Mouse (Mus musculus): ENCODE data around the gene Spata18. TPM values are rescaled to one million over a fixed set of nuclear protein-coding genes. Genes with fewer than 3 reads are reported as not detected.

Gene Spata18
- polyA plus RNA-seq (2016; fragmentation: Nextera tagmentation; extraction: Ambion mirVana): 0.13 and 0.17 TPM in 2 replicates

DNA sequence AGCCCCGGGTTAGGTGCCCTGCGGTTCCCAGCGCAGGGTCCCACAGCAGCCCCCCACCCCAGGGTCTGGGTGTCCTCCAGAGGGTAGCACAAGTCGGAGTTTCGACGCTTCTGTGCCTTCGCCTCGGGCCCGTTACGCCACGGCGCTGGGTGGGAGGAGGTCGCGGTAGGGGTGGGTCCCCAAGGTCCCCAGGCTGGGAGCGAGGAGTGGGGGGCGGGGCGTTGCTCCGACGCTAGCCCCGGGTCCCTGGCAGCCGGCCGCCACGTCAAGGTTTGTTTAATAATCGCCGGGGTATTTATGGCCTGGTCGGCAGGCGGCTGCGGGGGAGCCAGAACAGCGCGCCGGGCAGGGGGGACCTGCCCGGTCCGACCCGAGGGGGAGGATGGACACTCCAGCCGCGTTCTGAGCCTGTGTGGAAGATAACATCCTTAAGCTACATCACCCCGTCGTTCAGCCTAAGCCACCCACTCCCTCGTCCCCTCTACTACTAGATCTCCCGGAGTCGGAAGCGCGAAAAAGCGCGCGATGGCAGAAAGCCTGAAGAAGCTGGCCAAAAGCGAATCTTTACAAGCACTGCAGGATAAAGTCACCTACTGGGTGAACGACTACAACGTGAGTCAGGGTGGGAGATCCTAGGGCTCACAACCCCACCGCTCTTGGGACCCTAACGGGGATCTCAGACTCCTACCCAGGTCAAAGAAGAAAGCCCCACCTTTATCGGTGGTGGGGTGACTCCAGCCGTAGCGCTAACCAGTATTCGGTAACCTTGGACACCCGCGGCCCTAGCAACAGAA is at the start of gene Spata18:
Spata18 (plus strand) TSS at position 319 of the 794 bp plus-strand sequence.
- under 1% methylated on average over 57 of the region's 57 CpGs for WGBS
- Histone ChIP-seq H3K4me2 (peak within 1 kb of the TSS; percentile 98), H3K27ac (ENCODE audit: poor library complexity, severe bottlenecking) (no peak within 1 kb of the TSS), H3K27me3 (replicated peaks) (peaks cover 70% of the 10 kb centered on the region), H3K9me3 (replicated peaks) (no peaks in the 10 kb centered on the region), H3K9ac (peak within 1 kb of the TSS; percentile 62), H3K4me3 (peak within 1 kb of the TSS; percentile 52), H3K36me3 (no peaks in the 10 kb centered on the region), H3K4me1 (replicated peaks) (peaks cover 26% of the 10 kb centered on the region)
- ATAC-seq (ENCODE audit: insufficient number of reproducible peaks, low FRiP score): no peak

- no peak for ATAC-seq (ENCODE audit: insufficient number of reproducible peaks, low FRiP score)
- 73% methylated on average over 3 of the region's 3 CpGs for WGBS
- H3K27ac ChIP-seq (ENCODE audit: poor library complexity, severe bottlenecking): no peak overlapping the region
- H3K36me3 ChIP-seq: no peaks in the 10 kb centered on the region
- H3K4me3 ChIP-seq: no peak overlapping the region
- no peak overlapping the region for H3K9ac ChIP-seq
- H3K4me2 ChIP-seq: no peak overlapping the region
- peaks cover 9% of the 10 kb centered on the region for H3K9me3 ChIP-seq (replicated peaks)
- H3K4me1 ChIP-seq (replicated peaks): no peaks in the 10 kb centered on the region
- no peaks in the 10 kb centered on the region for H3K27me3 ChIP-seq (replicated peaks)
Observed at GRCm38 (mm10) chr5:73602865-73603264, 48.3 kb upstream of the Spata18 start.

- Histone ChIP-seq H3K27ac (ENCODE audit: poor library complexity, severe bottlenecking) (no peak overlapping the region), H3K4me2 (no peak overlapping the region), H3K9me3 (replicated peaks) (peaks cover 9% of the 10 kb centered on the region), H3K4me1 (replicated peaks) (no peaks in the 10 kb centered on the region), H3K9ac (no peak overlapping the region), H3K4me3 (no peak overlapping the region), H3K27me3 (replicated peaks) (no peaks in the 10 kb centered on the region), H3K36me3 (no peaks in the 10 kb centered on the region)
- whole genome bisulfite sequencing: 82% methylated on average over 6 of the region's 6 CpGs
- no peak for ATAC-seq (ENCODE audit: insufficient number of reproducible peaks, low FRiP score)
Observed at GRCm38 (mm10) chr5:73604542-73604941, 46.6 kb upstream of the Spata18 start.

- H3K4me2 ChIP-seq: no peak overlapping the region
- WGBS: 81% methylated on average over 6 of the region's 6 CpGs
- H3K9me3 ChIP-seq (replicated peaks): peaks cover 9% of the 10 kb centered on the region
- ATAC-seq (ENCODE audit: insufficient number of reproducible peaks, low FRiP score): no peak
- no peaks in the 10 kb centered on the region for H3K4me1 ChIP-seq (replicated peaks)
- H3K36me3 ChIP-seq: no peaks in the 10 kb centered on the region
- no peak overlapping the region for H3K9ac ChIP-seq
- H3K27me3 ChIP-seq (replicated peaks): no peaks in the 10 kb centered on the region
- H3K27ac ChIP-seq (ENCODE audit: poor library complexity, severe bottlenecking): no peak overlapping the region
- no peak overlapping the region for H3K4me3 ChIP-seq
Observed at GRCm38 (mm10) chr5:73604964-73605363, 46.2 kb upstream of the Spata18 start.

- Histone ChIP-seq H3K9ac (no peak overlapping the region), H3K4me3 (no peak overlapping the region), H3K36me3 (no peaks in the 10 kb centered on the region), H3K4me2 (no peak overlapping the region), H3K27ac (ENCODE audit: poor library complexity, severe bottlenecking) (no peak overlapping the region), H3K4me1 (replicated peaks) (no peaks in the 10 kb centered on the region), H3K9me3 (replicated peaks) (peaks cover 16% of the 10 kb centered on the region), H3K27me3 (replicated peaks) (no peaks in the 10 kb centered on the region)
- ATAC-seq (ENCODE audit: insufficient number of reproducible peaks, low FRiP score): no peak
- WGBS: 90% methylated on average over 4 of the region's 4 CpGs
Observed at GRCm38 (mm10) chr5:73611071-73611470, 40.1 kb upstream of the Spata18 start.

DNA sequence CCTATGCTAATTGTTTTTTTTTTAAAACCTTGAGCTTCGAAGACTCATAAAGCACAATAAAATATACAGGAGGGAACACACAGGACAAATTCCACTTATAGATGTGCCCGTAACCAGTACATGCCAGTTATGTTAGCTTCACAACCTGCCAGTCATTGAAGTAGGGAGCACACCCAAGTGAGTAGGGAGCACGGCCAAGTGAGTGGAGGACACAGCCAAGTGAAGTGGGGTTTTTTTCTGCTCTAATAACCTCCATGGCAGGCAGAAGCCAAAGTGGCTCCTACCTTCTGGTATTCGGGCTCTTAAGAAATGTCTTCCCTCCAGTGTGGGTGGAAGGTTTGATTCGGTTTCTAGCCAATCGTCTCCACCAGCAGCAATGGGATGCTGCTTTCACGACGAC is 37.9 kb upstream of the Spata18 start:
- 85% methylated on average over 8 of the region's 8 CpGs for whole genome bisulfite sequencing
- Histone ChIP-seq H3K27ac (ENCODE audit: poor library complexity, severe bottlenecking) (no peak overlapping the region), H3K9me3 (replicated peaks) (peaks cover 11% of the 10 kb centered on the region; the same call in 1 of the 2 replicates), H3K9ac (no peak overlapping the region), H3K36me3 (no peaks in the 10 kb centered on the region), H3K27me3 (replicated peaks) (no peaks in the 10 kb centered on the region), H3K4me2 (no peak overlapping the region), H3K4me1 (replicated peaks) (no peaks in the 10 kb centered on the region), H3K4me3 (no peak overlapping the region)
- no peak for ATAC-seq (ENCODE audit: insufficient number of reproducible peaks, low FRiP score)

DNA sequence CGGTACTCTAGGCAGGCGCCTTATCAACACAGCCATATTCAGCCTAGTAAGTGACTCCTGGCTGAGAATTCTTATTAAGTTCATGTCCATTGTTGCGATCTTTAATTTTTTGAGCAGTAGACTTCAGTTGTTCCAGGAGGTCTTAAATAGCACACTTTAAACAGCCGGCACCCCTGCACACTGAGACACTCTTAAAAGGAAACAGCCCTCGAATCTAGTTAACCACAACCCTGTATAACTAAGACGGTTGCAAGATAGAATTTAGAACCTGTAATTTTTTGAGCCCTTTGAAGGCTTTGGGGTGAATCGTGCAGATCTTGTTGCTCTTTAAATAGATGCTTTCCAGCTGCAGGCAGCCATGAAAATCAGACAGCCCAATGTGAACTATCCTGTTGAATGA is 36.0 kb upstream of the Spata18 start:
- WGBS: 72% methylated on average over 7 of the region's 7 CpGs
- H3K4me2 ChIP-seq: no peak overlapping the region

GRCm38 (mm10) chr5:73618969-73619368 is 32.2 kb upstream of the Spata18 start:
- H3K4me1 ChIP-seq (replicated peaks): no peaks in the 10 kb centered on the region
- no peak overlapping the region for H3K9ac ChIP-seq
- no peak for ATAC-seq (ENCODE audit: insufficient number of reproducible peaks, low FRiP score)
- no peak overlapping the region for H3K4me2 ChIP-seq
- H3K36me3 ChIP-seq: no peaks in the 10 kb centered on the region
- H3K9me3 ChIP-seq (replicated peaks): peaks cover 4% of the 10 kb centered on the region; the same call in 1 of the 2 replicates
- no peak overlapping the region for H3K4me3 ChIP-seq
- H3K27ac ChIP-seq (ENCODE audit: poor library complexity, severe bottlenecking): no peak overlapping the region
- 77% methylated on average over 1 of the region's 1 CpGs for WGBS
- no peaks in the 10 kb centered on the region for H3K27me3 ChIP-seq (replicated peaks)

More for the DNA sequence above, 36.0 kb upstream of the Spata18 start:
- H3K27ac ChIP-seq (ENCODE audit: poor library complexity, severe bottlenecking): no peak overlapping the region
- no peak overlapping the region for H3K9ac ChIP-seq
- H3K4me3 ChIP-seq: no peak overlapping the region
- peaks cover 9% of the 10 kb centered on the region; the same call in 1 of the 2 replicates for H3K9me3 ChIP-seq (replicated peaks)
- no peaks in the 10 kb centered on the region for H3K36me3 ChIP-seq
- no peaks in the 10 kb centered on the region for H3K27me3 ChIP-seq (replicated peaks)
- ATAC-seq (ENCODE audit: insufficient number of reproducible peaks, low FRiP score): no peak
- no peaks in the 10 kb centered on the region for H3K4me1 ChIP-seq (replicated peaks)

- H3K9ac ChIP-seq: no peak overlapping the region
- no peak overlapping the region for H3K4me2 ChIP-seq
- H3K27me3 ChIP-seq (replicated peaks): no peaks in the 10 kb centered on the region
- H3K27ac ChIP-seq (ENCODE audit: poor library complexity, severe bottlenecking): no peak overlapping the region
- no peak overlapping the region for H3K4me3 ChIP-seq
- H3K36me3 ChIP-seq: no peaks in the 10 kb centered on the region
- peaks cover 5% of the 10 kb centered on the region; the same call in 1 of the 2 replicates for H3K4me1 ChIP-seq (replicated peaks)
- 52% methylated on average over 1 of the region's 1 CpGs for WGBS
- H3K9me3 ChIP-seq (replicated peaks): no peaks in the 10 kb centered on the region
- ATAC-seq (ENCODE audit: insufficient number of reproducible peaks, low FRiP score): no peak
Observed at GRCm38 (mm10) chr5:73625505-73625904, 25.7 kb upstream of the Spata18 start.

- WGBS: 91% methylated on average over 7 of the region's 7 CpGs
- H3K36me3 ChIP-seq: no peaks in the 10 kb centered on the region
- no peak overlapping the region for H3K4me2 ChIP-seq
- H3K27ac ChIP-seq (ENCODE audit: poor library complexity, severe bottlenecking): no peak overlapping the region
- no peaks in the 10 kb centered on the region for H3K27me3 ChIP-seq (replicated peaks)
- no peak overlapping the region for H3K4me3 ChIP-seq
- H3K9me3 ChIP-seq (replicated peaks): no peaks in the 10 kb centered on the region
- no peak overlapping the region for H3K9ac ChIP-seq
- peaks cover 15% of the 10 kb centered on the region for H3K4me1 ChIP-seq (replicated peaks)
- no peak for ATAC-seq (ENCODE audit: insufficient number of reproducible peaks, low FRiP score)
Observed at GRCm38 (mm10) chr5:73626842-73627241, 24.3 kb upstream of the Spata18 start.

DNA sequence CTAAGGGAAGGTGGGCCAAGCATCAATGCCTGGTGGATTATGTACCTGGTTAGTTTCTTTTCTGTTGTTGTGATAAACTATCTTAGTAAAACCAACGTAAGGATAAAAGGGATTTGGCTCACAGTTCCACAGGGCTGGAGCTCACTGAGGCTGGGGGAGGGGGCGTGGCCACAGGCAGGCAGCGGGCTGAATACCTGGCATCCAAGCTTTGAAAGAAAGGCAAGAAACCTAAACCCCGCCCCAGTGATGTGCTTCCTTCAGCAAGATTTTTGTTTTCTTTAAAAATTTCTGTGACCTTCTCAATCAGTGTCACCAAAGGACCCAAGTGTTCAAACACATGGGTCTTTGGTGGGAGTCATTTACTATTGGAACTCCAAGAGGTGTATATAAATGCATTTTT is 23.6 kb upstream of the Spata18 start:
- no peak overlapping the region for H3K4me3 ChIP-seq
- no peak for ATAC-seq (ENCODE audit: insufficient number of reproducible peaks, low FRiP score)
- no peaks in the 10 kb centered on the region for H3K27me3 ChIP-seq (replicated peaks)
- no peak overlapping the region for H3K9ac ChIP-seq
- H3K27ac ChIP-seq (ENCODE audit: poor library complexity, severe bottlenecking): no peak overlapping the region
- WGBS: 51% methylated on average over 4 of the region's 4 CpGs
- no peak overlapping the region for H3K4me2 ChIP-seq
- no peaks in the 10 kb centered on the region for H3K9me3 ChIP-seq (replicated peaks)
- no peaks in the 10 kb centered on the region for H3K36me3 ChIP-seq
- H3K4me1 ChIP-seq (replicated peaks): peaks cover 15% of the 10 kb centered on the region

DNA sequence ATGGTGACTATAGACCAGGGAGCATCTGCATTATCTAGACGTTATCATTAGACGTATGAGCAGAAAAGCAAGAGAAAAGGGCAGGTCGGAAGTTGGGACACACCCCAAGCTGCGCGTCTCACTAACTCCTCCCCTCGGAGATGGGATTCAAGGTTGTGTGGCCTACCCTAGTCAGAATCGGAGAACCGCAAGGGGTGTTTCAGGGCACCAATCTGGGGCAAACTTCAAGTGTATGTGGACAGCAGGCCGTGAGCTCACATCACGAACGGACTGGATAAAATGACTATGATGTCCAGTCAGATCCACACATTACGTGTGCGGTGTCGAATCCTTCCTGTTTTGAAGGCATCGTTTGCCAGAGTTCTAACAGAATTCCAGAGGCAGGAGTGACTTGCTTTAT is 23.2 kb upstream of the Spata18 start:
- Histone ChIP-seq H3K27ac (ENCODE audit: poor library complexity, severe bottlenecking) (no peak overlapping the region), H3K9me3 (replicated peaks) (no peaks in the 10 kb centered on the region), H3K36me3 (no peaks in the 10 kb centered on the region), H3K4me3 (no peak overlapping the region), H3K4me1 (replicated peaks) (peaks cover 15% of the 10 kb centered on the region), H3K27me3 (replicated peaks) (no peaks in the 10 kb centered on the region), H3K4me2 (no peak overlapping the region), H3K9ac (no peak overlapping the region)
- no peak for ATAC-seq (ENCODE audit: insufficient number of reproducible peaks, low FRiP score)
- WGBS: 79% methylated on average over 15 of the region's 15 CpGs

Measured in heart, embryonic 12.5 days (tissue).